Mouse (Mus musculus): Measurements from ENCODE around the gene Lrrc75a.
"Not testable (repeated sequence)": the region's sequence is repeated elsewhere in the genome, so short reads cannot be mapped to it uniquely, and the experiment has no call there.

The Lrrc75a gene

GRCm38 (mm10) chr11:62647661-62648590 is at the start of gene Lrrc75a:
Gene Lrrc75a, minus strand, starts transcription at chr11:62648523.
- peak in 1 of 2 experiments; percentile 38 for DNase-seq

GRCm38 (mm10) chr11:62695126-62695525 is 46.8 kb upstream of the Lrrc75a start:
- no peak for DNase-seq

GRCm38 (mm10) chr11:62693299-62694184 is 45.2 kb upstream of the Lrrc75a start:
- peak in 1 of 2 experiments; percentile 9 for DNase-seq

- DNase-seq, result no peak
These were observed 43.3 kb upstream of the Lrrc75a start for GRCm38 (mm10) chr11:62691592-62691991.

GRCm38 (mm10) chr11:62679954-62680353 is 31.6 kb upstream of the Lrrc75a start:
- no peak for DNase-seq

- DNase-seq, result no peak
These were observed 30.5 kb upstream of the Lrrc75a start for GRCm38 (mm10) chr11:62678778-62679354.

- no peak for DNase-seq
These were observed 27.9 kb upstream of the Lrrc75a start for GRCm38 (mm10) chr11:62676290-62676596.

GRCm38 (mm10) chr11:62675480-62676289 is 27.4 kb upstream of the Lrrc75a start:
- DNase-seq, result peak; percentile 8 to 25

- no peak for DNase-seq
These were observed 21.7 kb upstream of the Lrrc75a start for GRCm38 (mm10) chr11:62670006-62670405.

- no peak for DNase-seq
These were observed 21.1 kb upstream of the Lrrc75a start for GRCm38 (mm10) chr11:62669471-62669870.

GRCm38 (mm10) chr11:62668986-62669385 is 20.7 kb upstream of the Lrrc75a start:
- DNase-seq, result no peak

GRCm38 (mm10) chr11:62664250-62664649 is 15.9 kb upstream of the Lrrc75a start:
- DNase-seq, result no peak

- DNase-seq, result no peak
These were observed 12.6 kb upstream of the Lrrc75a start for GRCm38 (mm10) chr11:62660885-62661284.

- DNase-seq, result no peak
These were observed 3.8 kb upstream of the Lrrc75a start for GRCm38 (mm10) chr11:62652080-62652479.

- DNase-seq, result no peak
These were observed 3.2 kb upstream of the Lrrc75a start for GRCm38 (mm10) chr11:62651563-62651962.

- DNase-seq, result not testable (repeated sequence)
These were observed 1.5 kb upstream of the Lrrc75a start for GRCm38 (mm10) chr11:62649803-62650202.

GRCm38 (mm10) chr11:62648591-62649391 is 468 bp upstream of the Lrrc75a start, which contains the start of gene Mmgt2:
Gene Mmgt2, plus strand, starts transcription at chr11:62648664.
- peak; percentile 92 to 98 for DNase-seq

GRCm38 (mm10) chr11:62646958-62647515 is 1.3 kb downstream of the Lrrc75a start:
- DNase-seq, result no peak

- no peak for DNase-seq
These were observed 1.9 kb downstream of the Lrrc75a start for GRCm38 (mm10) chr11:62646495-62646843.

GRCm38 (mm10) chr11:62645732-62646494 is 2.4 kb downstream of the Lrrc75a start:
- DNase-seq, result peak in 1 of 2 experiments; percentile 22
